Comparison of ENCODE assay signal across 15 mouse cellular contexts in the genomic region with DNA sequence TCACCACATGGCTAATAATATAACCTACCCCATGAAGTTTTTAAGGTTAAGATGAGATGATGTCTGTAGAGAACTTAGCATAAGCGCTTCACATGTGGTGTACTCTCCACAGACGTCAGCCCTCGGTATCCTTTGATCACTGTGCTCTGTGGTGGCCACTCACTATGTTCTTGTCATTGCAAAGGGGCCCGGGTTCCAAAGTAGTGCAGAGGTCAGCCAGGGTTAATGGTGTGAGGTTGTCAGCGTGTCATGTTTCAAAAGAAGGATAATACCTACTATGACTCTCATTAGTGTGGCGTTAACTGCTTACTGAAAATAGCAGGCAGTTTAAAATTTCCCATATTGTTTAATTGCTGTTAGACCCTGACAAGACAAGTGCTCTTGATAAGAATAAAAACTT.
"Had no signal": no experiment of that assay in that cellular context is flagged by ENCODE, and none has a peak within 500 bp of the region (broad histone marks: within the 10 kb centered on the region; RNA-seq: fewer than 3 reads in every experiment).

No protein-coding gene starts in this region.

- H3K4me1 ChIP-seq: limb, embryonic 13.5 days; neural tube, embryonic 12.5 days had no signal

- H3K4me2 ChIP-seq: limb, embryonic 13.5 days; neural tube, embryonic 12.5 days had no signal

- H3K9ac ChIP-seq: limb, embryonic 13.5 days; liver, embryonic 14.5 days; neural tube, embryonic 12.5 days had no signal

- H3K27me3 ChIP-seq: limb, embryonic 13.5 days; neural tube, embryonic 12.5 days had no signal

- DNase-seq: kidney, adult 8-10 months; kidney, postnatal 25 days; lung, adult 18-20 months; midbrain, embryonic 14.5 days; retina, postnatal 1 day; right cerebral cortex, postnatal 4 days; spleen, adult 18-20 months; thymus, adult 2 months; thymus, postnatal 25 days had no signal

- H3K4me3 ChIP-seq: left cerebral cortex, adult 2 months; limb, embryonic 13.5 days; midbrain, embryonic 10.5 days; myocyte; neural tube, embryonic 12.5 days had no signal

- H3K27ac ChIP-seq: left cerebral cortex, adult 2 months; limb, embryonic 13.5 days; liver, embryonic 14.5 days; midbrain, embryonic 10.5 days; neural tube, embryonic 12.5 days had no signal

- H3K9me3 ChIP-seq: limb, embryonic 13.5 days; midbrain, embryonic 10.5 days; neural tube, embryonic 12.5 days had no signal
